Mouse (Mus musculus) cortical plate, adult 2 months (tissue): ENCODE results near the gene Stab2.

ENCODE experiments used
- CTCF ChIP-seq: fragments of 200-500 bp; IDR thresholded peaks from 2 replicates; pipeline ENCODE4 v1.5.1; 2011; ENCODE audit warnings: mild to moderate bottlenecking, control low read depth, low read length; ENCODE audit not compliant: insufficient read depth; ENCODE audit errors: extremely low read depth
- POLR2A ChIP-seq: fragments of 200-500 bp; IDR thresholded peaks from 2 replicates; pipeline ENCODE4 v1.6.1; 2011; ENCODE audit warnings: mild to moderate bottlenecking, low read length, control low read depth; ENCODE audit not compliant: insufficient read depth; ENCODE audit errors: extremely low read depth

DNA sequence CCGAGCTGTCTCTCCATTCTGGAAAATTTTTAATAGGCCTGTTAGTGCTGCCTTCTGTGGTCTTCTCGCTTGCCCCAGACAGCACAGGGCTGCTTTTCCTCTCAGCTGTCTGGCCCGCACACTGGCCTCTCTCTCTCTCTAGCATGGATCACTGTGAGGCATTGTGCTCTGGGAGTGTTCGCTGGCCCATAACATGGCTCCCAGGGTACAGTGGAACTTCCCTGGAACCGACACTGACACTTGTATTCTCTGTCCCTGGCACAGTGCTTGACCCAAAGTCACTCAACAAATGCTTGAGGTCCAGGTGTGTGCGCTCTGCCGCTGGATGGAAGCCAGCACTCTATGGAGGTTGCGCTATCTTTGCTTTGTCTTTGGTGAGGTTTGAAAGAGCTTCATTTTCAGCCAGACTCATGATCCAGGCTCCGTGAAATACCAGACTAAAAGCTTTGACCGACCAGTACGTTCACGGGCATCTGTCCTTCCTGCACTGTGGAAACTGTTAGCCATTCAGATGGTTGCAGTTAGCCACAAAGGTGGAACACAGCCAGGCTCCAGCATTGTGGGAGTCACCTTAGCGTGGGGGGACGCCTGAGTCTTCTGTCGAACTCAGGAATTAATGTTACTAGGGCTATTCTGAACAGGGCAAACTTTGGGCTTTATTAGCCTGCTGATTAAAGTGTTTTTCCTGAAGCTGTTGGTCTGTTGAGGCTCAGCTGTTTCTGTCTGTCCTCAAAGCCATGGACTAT is 199.6 kb downstream of the Stab2 start:
- TF ChIP-seq POLR2A (no peak), CTCF (no peak)
